ENCODE assay signal across 8 mouse cellular contexts in the genomic region with DNA sequence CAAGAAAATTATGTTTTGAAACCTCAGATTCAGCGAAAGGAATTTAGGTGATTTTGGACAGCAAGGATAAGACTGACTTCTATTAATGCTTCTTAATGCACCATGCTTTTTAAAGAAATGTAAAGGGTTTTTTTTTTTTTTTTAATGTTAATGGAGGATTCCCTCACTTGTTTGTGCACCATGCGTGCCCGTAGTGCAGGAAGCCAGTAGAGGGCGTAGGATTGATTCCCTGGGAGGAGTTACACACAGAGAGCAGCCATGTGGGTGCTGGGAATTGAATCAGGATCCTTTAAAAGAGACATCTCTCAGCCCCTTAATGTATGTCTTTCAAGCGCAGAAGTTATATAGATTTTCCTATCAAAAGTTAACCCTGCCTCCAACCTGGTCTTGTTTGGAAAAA. TPM values are rescaled to one million over a fixed set of nuclear protein-coding genes. Genes with fewer than 3 reads are reported as not detected.
A peak's percentile ranks its signal among the peaks of the same experiment; 100 is the strongest.
DNase-seq lines count a peak whose midpoint lies in the region; ATAC-seq lines count a peak whose summit lies in the region.

No protein-coding gene starts in this region.

- WGBS in forebrain, embryonic 13.5 days: 16% methylated on average over 5 of the region's 5 CpGs
- WGBS in stomach, embryonic 14.5 days: 15% methylated on average over 5 of the region's 5 CpGs

- peak overlapping the region; percentile 91 for H3K4me3 ChIP-seq in forebrain, embryonic 13.5 days
- peak overlapping the region; percentile 97 for H3K4me3 ChIP-seq in stomach, embryonic 14.5 days (ENCODE audit: low read depth, low read length)

- no peak for ATAC-seq in forebrain, embryonic 13.5 days
- ATAC-seq in stomach, embryonic 14.5 days (ENCODE audit: insufficient number of reproducible peaks, insufficient read depth, low FRiP score, low read depth): no peak
- ATAC-seq in frontal cortex, adult (ENCODE audit: low TSS enrichment): no peak

- no peaks in the 10 kb centered on the region for H3K27me3 ChIP-seq in forebrain, embryonic 13.5 days
- H3K27me3 ChIP-seq in stomach, embryonic 14.5 days (ENCODE audit: control insufficient read depth, insufficient read depth, low read length): no peaks in the 10 kb centered on the region

- H3K27ac ChIP-seq in forebrain, embryonic 13.5 days: no peak overlapping the region
- H3K27ac ChIP-seq in stomach, embryonic 14.5 days (ENCODE audit: low read length): peak overlapping the region; percentile 97; the same call in 1 of the 2 replicates

- peaks cover 23% of the 10 kb centered on the region for H3K4me1 ChIP-seq in forebrain, embryonic 13.5 days
- 0 out of 2 replicates have a peak, but pooled peaks cover 6% of the 10 kb centered on the region for H3K4me1 ChIP-seq in stomach, embryonic 14.5 days (ENCODE audit: control insufficient read depth, insufficient read depth, low read length)

- H3K9ac ChIP-seq in forebrain, embryonic 13.5 days: peak overlapping the region; percentile 96
- peak overlapping the region; percentile 94 for H3K9ac ChIP-seq in stomach, embryonic 14.5 days (replicated peaks; ENCODE audit: low read depth, low read length)

- peak; percentile 28 for DNase-seq in cerebellum, adult 9-11 months
- DNase-seq in cerebellum, adult 8-10 months: no peak
- peak; percentile 77 for DNase-seq in adipocyte (ENCODE audit: low spot score)
- DNase-seq in kidney, adult 9 months: peak; percentile 52
- DNase-seq in lung, postnatal 10 days: peak; percentile 71

- no peaks in the 10 kb centered on the region for H3K36me3 ChIP-seq in forebrain, embryonic 13.5 days (ENCODE audit: poor library complexity, severe bottlenecking)
- no peaks in the 10 kb centered on the region for H3K36me3 ChIP-seq in stomach, embryonic 14.5 days (ENCODE audit: control insufficient read depth, insufficient read depth, low read length)

- H3K4me2 ChIP-seq in forebrain, embryonic 13.5 days: peak overlapping the region; percentile 67
- H3K4me2 ChIP-seq in stomach, embryonic 14.5 days (replicated peaks; ENCODE audit: low read depth, low read length): peak overlapping the region; percentile 54

- H3K9me3 ChIP-seq in forebrain, embryonic 13.5 days (replicated peaks): no peaks in the 10 kb centered on the region
- no peaks in the 10 kb centered on the region for H3K9me3 ChIP-seq in stomach, embryonic 14.5 days (ENCODE audit: control insufficient read depth, low read depth, low read length)

RNA-seq across cellular contexts. Expression of a gene that starts 1.1 kb away (rescaled TPM):
- 33.6 and 38.1 TPM in 2 replicates for polyA plus RNA-seq in forebrain, embryonic 13.5 days (2015; fragmentation: Nextera tagmentation; extraction: Ambion mirVana)
- 48.6 and 49.1 TPM in 2 replicates for polyA plus RNA-seq in stomach, embryonic 14.5 days (2014; fragmentation: Nextera tagmentation; extraction: Ambion mirVana)

RNA-seq across cellular contexts. Expression of a gene that starts 41.0 kb away (rescaled TPM):
- polyA plus RNA-seq in forebrain, embryonic 13.5 days (2015; fragmentation: Nextera tagmentation; extraction: Ambion mirVana): 0.16 TPM in 1 of 2 replicates, not detected in the other
- polyA plus RNA-seq in stomach, embryonic 14.5 days (2014; fragmentation: Nextera tagmentation; extraction: Ambion mirVana): not detected in 2 replicates
